Mouse (Mus musculus): ENCODE results near the gene Cbx8.
A peak's percentile ranks its signal among the peaks of the same experiment; 100 is the strongest.

Cbx8 gene

DNA sequence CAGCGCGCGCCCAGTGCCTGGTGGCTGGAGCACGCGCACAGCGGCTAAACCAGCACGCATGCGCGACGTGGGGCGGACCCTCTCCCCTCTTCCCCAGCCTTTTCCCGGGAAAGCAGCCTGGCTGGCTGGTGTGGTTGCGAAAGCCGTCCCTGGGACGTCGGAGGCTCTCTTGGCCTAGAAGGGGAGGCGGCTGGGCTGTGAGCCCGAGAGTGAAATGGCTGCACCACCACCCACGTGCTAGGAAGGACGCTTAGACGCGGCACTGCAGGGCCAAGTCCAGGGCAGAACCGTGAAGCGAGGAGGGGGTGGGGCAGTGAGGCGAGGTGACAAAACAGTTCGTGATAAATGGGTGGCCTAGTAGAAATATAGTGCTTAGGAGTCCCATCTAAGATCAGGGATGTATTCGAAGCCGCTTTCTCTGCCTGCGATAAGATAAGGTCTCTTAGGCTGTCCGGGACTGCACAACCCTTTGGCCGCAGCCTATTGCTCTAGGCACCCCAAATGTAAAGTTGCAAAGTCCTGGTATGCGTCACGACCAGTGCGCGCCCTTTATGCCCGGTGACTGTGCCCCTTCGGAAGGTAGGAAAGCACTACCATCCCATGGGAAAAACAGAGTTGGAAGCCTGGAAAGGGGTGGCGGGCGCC lies 6.0 kb upstream of the Cbx8 start:
- peak; percentile 64 for DNase-seq (ENCODE audit: low read depth, low spot score)
- no peaks in the 10 kb centered on the region for H3K36me3 ChIP-seq (ENCODE audit: control insufficient read depth, insufficient read depth, low read length, poor library complexity, severe bottlenecking)
- peaks cover 4% of the 10 kb centered on the region; the same call in 1 of the 2 replicates for H3K27me3 ChIP-seq (ENCODE audit: control insufficient read depth, insufficient read depth, low read length, poor library complexity, severe bottlenecking)

DNA sequence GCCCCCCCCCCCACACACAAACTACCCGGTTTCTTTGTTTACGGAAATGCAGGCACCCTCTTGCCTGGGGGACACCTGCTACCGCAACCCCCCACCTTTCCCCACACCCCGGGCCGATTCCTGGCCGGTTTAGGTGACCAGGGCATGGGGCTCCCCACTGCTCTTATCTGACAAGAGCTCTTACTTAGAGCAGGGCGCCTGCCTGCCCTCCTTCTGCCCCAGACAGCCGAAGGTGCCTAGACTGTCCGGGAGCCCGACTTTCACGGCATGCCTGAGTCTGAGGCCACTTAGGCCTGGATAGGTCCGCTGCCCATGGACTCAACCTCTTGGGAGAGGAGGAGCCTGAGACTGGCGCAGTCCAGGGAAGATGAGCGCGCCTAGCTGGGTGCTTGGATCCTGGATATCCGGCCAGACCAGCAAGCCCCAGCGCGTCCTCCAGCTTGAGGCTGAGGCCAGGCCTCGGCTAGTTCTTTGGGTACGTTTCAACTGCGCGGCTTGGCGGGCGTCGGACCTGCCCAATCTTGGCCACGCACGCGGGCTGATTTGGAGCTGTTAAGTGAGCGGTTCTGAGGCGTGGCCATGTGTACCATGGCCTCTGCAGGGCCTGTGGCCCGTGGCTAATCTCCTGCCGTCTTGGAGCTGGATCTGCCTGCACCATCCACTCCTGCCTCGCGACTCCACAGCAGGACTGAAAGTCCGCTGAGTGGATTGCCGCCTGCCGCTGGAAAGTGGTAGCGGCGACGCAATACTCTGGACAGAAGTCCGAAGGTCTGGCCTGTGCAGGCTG lies 4.0 kb upstream of the Cbx8 start:
- no peaks in the 10 kb centered on the region for H3K36me3 ChIP-seq (ENCODE audit: control insufficient read depth, insufficient read depth, low read length, poor library complexity, severe bottlenecking)
- H3K27me3 ChIP-seq (ENCODE audit: control insufficient read depth, insufficient read depth, low read length, poor library complexity, severe bottlenecking): peaks cover 4% of the 10 kb centered on the region; the same call in 1 of the 2 replicates
- DNase-seq (ENCODE audit: low read depth, low spot score): no peak

DNA sequence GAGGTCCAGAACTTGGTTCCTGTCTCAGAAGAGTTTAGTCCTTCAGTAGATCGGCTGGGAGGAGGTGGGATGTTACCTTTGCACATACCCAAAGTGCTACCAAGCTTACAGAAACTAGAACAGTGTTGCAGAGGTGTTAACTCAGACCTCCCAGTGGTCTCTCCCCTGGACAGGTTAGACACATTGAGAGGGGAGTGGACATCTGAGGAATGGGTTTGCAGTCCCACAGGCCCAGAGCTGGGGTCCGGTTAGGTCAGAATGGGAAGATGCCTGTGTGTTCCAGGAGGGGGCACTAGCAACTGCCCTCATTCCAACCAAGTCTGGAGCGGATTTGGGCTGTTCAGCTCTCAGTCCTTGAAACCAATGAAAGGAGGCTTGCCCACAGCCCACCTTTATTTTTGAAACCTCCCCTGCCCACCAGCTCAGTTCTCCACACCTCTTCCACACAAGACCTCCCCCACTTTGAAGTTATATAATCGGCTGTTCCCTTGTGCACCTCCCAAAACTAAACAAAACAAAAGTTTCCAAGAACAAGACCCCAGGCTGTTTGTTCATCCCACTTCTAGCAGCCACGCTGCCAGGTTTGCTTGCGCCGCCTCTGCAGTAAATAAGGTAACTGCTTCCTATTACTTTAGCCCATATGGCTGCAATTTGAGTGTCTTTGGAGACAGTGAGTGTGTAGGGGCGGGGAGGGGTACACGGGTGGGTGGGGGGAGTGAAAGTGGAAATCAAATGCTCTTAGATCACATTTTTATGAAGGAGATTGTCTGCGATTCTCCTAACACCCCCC lies 3.2 kb upstream of the Cbx8 start:
- peaks cover 4% of the 10 kb centered on the region for H3K27me3 ChIP-seq (ENCODE audit: control insufficient read depth, insufficient read depth, low read length, poor library complexity, severe bottlenecking)
- peak; percentile 57 for DNase-seq (ENCODE audit: low read depth, low spot score)
- no peaks in the 10 kb centered on the region for H3K36me3 ChIP-seq (ENCODE audit: control insufficient read depth, insufficient read depth, low read length, poor library complexity, severe bottlenecking)

DNA sequence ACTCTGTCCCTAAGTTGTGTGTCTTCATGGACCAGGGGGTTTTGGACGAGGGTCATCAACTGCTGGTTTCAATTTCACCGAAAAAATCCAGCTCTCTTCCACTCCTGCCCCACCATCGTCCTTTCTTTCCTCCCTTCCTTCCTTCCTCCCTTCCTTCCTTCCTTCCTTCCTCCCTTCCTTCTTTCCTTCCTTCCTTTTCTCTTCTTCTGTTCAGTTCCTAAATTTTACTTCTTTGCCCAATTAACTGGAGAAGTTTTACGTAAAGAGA lies 2.4 kb upstream of the Cbx8 start:
- Histone ChIP-seq H3K36me3 (ENCODE audit: control insufficient read depth, insufficient read depth, low read length, poor library complexity, severe bottlenecking) (peaks cover 3% of the 10 kb centered on the region), H3K27me3 (ENCODE audit: control insufficient read depth, insufficient read depth, low read length, poor library complexity, severe bottlenecking) (peaks cover 4% of the 10 kb centered on the region)
- no peak for DNase-seq (ENCODE audit: low read depth, low spot score)

DNA sequence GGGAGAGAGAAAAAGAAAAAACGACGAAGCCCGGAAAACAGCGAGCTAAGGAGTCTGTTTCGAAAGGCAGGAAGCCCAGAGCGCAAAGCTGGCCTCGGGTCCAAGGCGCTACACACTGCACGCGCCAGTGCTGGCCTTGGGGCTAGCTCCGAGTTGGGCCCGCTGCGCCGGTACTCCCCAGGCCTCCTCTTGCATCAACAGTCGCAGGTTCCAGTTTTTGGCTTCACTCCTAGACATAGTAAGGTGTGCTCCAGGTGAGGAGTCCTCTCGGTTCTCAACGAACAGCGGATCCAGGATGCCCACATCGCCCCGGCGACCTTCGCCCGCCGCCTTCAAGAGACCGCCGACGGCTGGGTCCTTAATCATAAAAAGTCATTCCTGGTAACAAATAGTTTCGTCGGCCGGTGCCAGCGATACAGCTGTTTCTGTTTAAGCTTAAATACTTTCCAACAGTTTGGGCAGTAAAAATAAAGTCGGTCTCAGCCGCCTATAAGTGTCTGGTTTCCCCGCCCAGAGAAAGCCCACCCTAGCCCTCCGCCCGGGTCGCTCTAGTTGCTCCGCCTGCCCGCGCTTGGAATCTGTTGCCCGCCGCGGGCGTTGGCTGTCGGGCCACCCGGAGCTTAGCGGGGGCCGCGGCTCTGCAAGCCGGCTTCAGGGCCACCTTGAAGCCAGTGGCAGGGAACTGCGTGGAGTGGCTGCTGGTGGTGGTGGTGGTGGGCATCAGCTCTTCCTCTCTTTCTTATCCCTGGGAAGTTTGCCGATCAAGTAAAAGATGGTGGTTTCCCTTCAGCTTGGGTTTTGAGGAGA lies 1.9 kb upstream of the Cbx8 start:
- Histone ChIP-seq H3K36me3 (ENCODE audit: control insufficient read depth, insufficient read depth, low read length, poor library complexity, severe bottlenecking) (peaks cover 3% of the 10 kb centered on the region), H3K27me3 (ENCODE audit: control insufficient read depth, insufficient read depth, low read length, poor library complexity, severe bottlenecking) (peaks cover 4% of the 10 kb centered on the region)
- peak; percentile 36 for DNase-seq (ENCODE audit: low read depth, low spot score)

DNA sequence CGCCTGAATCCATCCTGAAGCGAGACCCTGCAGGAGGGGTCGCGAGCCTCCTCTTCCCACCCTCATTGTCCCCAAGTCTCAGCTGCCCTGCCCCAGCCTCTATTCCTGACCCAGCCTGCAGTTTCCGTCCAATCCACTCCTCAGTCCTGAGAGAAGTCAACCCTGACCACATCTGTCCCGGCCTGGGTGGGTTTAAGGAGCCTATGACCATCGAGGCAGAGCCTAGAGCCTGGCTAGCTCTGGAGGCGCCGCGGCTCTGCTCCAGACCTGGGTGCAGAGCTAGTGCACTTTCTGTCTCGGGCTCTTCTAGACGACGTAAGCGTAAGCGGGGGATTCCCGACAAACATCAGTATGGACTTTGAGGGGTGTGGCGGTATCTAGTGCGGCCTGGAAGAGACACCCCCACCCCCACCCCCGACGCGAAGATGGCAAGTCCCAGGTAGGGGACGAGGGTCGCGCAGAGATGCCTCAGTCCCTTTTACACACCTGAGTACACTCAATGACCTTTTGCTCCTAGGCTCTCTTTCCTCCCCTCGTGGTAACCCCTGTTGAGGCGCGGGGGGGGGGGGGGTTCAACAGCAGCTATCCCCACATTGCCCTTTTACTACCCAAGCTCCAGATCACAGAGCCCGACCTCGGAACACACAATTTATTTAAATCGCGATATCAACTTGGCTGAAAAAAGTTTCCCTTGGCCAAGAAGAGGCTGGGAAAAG lies 1.1 kb upstream of the Cbx8 start:
- Histone ChIP-seq H3K27me3 (ENCODE audit: control insufficient read depth, insufficient read depth, low read length, poor library complexity, severe bottlenecking) (peaks cover 6% of the 10 kb centered on the region), H3K36me3 (ENCODE audit: control insufficient read depth, insufficient read depth, low read length, poor library complexity, severe bottlenecking) (peaks cover 3% of the 10 kb centered on the region)
- peak; percentile 67 for DNase-seq (ENCODE audit: low read depth, low spot score)

DNA sequence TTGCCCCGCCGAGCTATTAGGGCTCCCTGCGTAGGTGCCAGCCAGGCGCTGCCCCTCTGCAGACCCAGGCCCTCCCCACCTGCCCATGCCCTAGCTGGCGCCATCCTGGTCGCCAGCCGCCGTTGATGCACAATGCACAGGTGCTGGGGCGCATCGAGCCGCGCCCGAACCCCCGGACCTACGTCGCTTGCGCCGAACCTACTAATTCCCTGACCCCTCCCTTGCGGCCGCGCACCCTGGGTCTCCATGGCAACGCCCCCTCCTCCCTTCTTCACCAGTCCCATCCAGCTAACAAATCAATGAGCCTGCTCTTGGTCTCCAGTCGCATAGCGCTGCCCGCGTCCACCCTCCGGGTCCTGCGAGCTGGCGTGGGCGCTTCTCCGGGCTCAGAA lies 552 bp upstream of the Cbx8 start:
- Histone ChIP-seq H3K27me3 (ENCODE audit: control insufficient read depth, insufficient read depth, low read length, poor library complexity, severe bottlenecking) (peaks cover 6% of the 10 kb centered on the region), H3K36me3 (ENCODE audit: control insufficient read depth, insufficient read depth, low read length, poor library complexity, severe bottlenecking) (peaks cover 3% of the 10 kb centered on the region)
- no peak for DNase-seq (ENCODE audit: low read depth, low spot score)

DNA sequence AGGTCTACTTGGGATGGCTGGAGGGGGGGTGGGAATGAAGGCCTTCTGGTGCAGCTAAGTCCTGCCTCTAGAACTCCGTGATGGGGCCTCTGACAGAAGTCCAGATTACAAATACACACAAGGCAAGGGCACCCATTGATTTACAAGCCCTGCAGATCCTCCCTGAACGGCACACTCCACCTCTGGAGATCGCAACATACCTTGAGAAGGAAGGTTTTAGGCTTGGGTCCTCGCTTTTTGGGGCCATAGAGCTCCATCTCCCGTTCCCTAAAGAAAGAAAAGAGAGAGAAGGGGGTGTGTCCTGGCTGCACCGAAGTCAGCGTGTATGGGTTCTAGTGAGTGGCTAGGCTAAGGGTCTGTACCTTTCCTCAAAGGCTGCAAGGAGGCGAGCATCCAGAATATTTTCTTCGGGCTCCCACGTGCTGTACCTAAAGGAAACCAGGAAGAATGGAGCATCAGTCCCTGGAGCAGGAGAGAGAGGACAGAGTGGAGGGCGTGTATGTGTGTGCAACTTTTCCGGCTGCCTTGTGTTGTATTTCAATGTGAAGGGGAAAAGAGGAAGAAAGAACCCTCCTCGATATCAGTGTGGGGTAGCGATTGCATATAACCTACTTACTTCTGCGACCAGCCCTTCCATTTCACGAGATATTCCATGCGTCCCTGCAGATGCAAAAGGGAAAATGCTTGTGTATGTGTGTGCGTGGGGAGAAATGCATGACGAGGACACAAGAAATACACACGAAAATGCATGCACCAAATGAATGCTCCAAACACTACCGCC lies 847 bp downstream of the Cbx8 start:
- Histone ChIP-seq H3K27me3 (ENCODE audit: control insufficient read depth, insufficient read depth, low read length, poor library complexity, severe bottlenecking) (peaks cover 6% of the 10 kb centered on the region), H3K36me3 (ENCODE audit: control insufficient read depth, insufficient read depth, low read length, poor library complexity, severe bottlenecking) (peaks cover 3% of the 10 kb centered on the region)
- no peak for DNase-seq (ENCODE audit: low read depth, low spot score)

DNA sequence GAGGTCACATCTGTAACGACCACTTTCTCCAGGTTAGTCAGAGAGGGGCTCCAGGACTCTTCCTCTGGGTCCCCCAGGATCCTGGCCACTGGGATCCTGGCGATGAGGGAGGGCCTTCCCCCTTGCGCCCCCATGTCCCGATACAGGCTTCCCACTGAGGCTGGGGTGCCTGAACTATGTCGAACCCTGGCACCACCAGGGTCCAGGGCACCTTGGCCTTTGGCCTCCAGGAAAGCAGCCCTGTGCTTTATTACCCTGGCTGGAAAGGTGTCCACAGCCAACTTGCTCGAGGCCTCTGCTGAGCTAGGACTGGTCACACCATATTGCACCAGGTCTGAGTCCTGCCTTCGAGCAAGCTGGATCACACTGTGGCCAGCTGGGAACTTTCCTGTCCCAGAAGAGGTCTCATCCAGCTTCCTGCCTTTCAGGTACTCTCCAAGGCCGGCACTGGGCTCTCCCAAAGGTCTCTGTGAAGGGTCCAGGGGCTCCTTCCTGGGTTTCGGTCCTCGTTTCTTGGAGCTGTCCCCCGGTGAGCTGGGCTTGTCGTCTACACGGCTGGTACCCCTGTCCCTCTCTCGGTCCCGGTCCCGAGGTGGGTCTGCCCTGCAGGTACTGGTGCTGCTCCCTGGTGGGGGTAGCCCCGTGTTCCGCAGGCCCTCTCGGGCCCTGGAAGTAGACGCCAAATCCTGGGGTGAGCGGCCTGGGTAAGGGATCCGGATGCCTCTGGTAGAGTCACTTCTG lies 1.9 kb downstream of the Cbx8 start:
- Histone ChIP-seq H3K27me3 (ENCODE audit: control insufficient read depth, insufficient read depth, low read length, poor library complexity, severe bottlenecking) (peaks cover 1% of the 10 kb centered on the region), H3K36me3 (ENCODE audit: control insufficient read depth, insufficient read depth, low read length, poor library complexity, severe bottlenecking) (peaks cover 3% of the 10 kb centered on the region)
- no peak for DNase-seq (ENCODE audit: low read depth, low spot score)

DNA sequence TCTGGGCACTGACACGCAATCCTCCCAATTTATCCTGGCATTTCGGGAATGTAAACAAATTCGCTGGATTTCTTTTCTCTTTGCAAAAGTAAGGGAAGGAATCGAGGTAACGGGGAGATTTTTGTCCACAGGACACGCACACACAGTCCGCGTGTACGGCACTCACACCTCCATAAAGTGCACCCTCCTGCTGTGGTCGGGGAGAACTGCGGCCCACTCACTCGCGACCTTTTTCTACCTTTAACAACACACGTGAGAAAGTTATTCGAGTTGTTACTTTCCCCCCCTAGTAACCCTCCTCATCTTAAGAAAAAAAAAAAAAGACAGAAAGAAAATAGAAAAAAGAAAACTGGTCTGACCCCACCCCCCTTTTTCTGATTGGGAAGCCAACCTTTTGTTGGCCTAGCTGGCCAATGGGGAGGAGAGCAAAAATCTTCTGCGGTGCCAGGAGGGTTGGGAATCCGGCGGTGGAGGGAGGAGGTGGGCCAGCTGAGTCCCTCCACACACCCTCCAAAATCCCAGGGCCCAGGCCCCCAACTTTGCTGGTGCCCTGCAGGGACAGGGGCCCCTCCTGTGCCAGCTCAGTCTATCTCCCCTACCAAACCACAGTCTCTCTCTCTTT lies 2.9 kb downstream of the Cbx8 start:
- peaks cover 1% of the 10 kb centered on the region for H3K27me3 ChIP-seq (ENCODE audit: control insufficient read depth, insufficient read depth, low read length, poor library complexity, severe bottlenecking)
- no peak for DNase-seq (ENCODE audit: low read depth, low spot score)
- H3K36me3 ChIP-seq (ENCODE audit: control insufficient read depth, insufficient read depth, low read length, poor library complexity, severe bottlenecking): peaks cover 3% of the 10 kb centered on the region

DNA sequence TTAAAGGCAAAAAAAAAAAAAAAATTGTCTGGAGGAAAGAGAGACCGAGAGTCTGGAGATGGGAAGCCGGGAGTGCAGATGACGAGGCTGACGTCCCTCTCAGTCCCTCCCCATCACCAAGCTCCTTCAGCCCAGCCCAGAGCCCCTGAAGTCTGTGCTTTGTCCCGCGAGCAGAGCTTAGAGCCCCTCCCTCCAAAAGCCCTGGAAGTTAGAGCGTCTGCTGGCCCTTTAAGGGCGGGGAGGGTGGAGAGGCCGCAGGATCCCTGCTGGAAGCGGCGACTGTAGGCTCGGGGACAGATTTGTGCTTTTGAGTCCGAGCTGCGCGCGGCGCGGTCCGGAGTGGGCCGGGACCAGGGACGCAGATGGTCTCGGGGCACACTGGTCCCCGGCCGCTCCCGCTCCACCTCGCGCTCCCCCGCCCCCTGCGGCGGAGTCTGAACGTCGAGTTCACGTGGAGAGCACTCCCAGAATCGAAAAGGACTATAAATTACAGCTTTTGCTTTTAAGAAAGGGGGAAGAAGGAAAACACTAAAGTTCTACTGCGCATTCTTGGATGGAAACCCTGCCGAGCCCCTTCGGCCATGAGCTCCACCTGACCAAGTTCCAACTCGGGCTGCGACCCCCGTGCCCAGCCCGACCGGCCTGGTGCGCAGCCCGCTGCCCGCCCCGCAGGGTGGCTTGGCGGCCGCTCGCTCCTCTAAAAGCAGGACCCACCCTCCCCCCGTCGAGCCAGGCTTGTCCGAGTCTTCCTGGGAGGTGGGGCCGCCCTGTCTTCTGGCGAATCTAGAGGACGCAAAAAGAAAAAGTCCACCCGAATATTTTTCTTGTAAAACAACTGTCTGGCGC lies 3.6 kb downstream of the Cbx8 start:
- H3K27me3 ChIP-seq (ENCODE audit: control insufficient read depth, insufficient read depth, low read length, poor library complexity, severe bottlenecking): peaks cover 1% of the 10 kb centered on the region
- DNase-seq (ENCODE audit: low read depth, low spot score): no peak
- peaks cover 3% of the 10 kb centered on the region for H3K36me3 ChIP-seq (ENCODE audit: control insufficient read depth, insufficient read depth, low read length, poor library complexity, severe bottlenecking)

DNA sequence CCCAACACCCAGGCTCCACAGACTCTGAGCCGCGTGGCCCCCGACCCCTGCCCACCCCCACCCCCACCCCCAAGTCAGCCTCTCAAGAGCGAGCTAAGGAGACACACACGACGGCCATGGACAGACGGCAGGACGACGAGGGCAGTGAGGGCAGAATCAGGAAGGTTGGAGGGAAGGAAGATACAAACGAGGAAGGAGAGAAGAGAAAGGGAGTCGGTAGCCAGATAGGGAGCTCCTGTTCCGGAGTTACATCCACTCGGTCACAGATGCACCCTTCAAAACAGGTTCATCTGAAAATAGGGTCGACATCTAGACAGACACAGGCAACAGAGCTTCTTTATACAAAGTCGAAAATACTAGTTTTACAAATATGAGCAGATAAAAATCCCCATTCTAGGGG lies 4.3 kb downstream of the Cbx8 start:
- Histone ChIP-seq H3K27me3 (ENCODE audit: control insufficient read depth, insufficient read depth, low read length, poor library complexity, severe bottlenecking) (peaks cover 1% of the 10 kb centered on the region), H3K36me3 (ENCODE audit: control insufficient read depth, insufficient read depth, low read length, poor library complexity, severe bottlenecking) (peaks cover 3% of the 10 kb centered on the region)
- no peak for DNase-seq (ENCODE audit: low read depth, low spot score)
